Mouse (Mus musculus) NIH3T3 (cell line): ENCODE results near the gene Hps6.

Experiments used
- DNase-seq: peaks from one replicate; pipeline ENCODE4 v3.0.0-alpha.2; 2012; ENCODE audit warnings: low read depth

The Hps6 gene

DNA sequence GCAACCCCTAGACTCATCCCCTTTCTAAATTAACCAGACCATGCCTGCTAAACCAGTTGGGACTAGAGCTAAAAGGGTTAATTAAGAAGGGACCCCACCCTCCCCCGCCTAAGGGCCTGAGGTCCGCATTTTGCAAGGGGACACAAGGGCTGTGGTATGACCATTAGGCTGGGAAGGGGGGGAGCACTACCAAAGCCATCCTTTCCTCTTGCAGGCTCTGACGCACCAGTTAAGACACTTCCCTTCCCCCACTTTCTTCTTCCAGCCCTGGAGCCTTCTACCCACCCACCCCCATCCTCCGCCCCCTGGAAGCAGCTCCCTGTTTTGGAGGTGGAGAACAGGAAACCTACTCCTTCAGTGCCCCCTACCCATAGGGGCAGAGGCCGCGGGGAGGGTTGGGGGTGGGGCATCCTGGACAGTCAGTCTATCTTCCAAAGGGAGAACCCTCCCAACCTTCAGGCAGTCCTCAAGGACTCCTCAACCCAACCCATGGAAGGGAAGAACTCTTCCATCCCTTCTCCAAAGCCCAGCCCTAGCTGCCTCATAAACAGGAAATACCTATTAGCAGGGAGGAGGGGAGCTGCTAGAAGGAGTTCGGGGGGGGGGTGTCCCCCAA lies 42.5 kb downstream of the Hps6 start:
- DNase-seq, result peak; percentile 72

DNA sequence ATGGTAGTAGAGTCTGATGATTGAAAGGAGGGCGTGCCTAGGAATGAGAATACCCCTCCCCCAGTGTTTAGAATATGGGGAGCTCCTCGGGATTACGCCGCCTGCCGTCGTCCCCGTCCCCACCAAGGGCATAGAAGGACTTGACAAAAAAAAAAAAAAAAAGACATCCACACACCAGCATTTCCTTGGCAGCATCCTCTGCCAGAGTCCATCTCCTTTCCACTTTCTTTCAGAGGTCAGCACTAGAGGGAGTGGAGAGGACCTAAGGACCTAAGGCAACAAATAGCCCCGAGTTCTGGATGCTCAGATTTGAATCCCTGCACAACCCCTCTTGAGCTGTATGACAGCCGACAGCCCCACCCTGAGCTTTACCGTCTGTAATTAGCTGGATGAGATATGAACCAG lies 43.3 kb downstream of the Hps6 start:
- DNase-seq, result no peak

DNA sequence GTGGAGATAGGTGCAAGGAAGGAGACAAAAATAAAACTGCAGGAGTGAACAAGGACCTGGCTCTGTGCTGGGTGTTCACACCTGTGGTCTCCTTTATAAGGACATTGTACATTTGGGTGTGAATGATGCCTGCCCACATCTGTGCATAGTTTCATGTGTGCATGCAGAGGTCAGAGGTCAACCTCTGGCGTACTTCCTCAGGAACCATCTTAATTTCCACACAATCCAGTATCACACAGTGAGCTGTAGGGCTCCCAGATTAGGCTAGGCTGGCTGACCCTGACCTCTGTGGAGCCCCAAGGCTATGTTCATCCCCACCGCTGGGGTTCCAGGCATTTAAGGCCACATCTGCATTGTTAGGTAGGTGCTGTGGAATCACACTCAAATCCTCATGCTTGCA lies 44.1 kb downstream of the Hps6 start:
- DNase-seq, result no peak

DNA sequence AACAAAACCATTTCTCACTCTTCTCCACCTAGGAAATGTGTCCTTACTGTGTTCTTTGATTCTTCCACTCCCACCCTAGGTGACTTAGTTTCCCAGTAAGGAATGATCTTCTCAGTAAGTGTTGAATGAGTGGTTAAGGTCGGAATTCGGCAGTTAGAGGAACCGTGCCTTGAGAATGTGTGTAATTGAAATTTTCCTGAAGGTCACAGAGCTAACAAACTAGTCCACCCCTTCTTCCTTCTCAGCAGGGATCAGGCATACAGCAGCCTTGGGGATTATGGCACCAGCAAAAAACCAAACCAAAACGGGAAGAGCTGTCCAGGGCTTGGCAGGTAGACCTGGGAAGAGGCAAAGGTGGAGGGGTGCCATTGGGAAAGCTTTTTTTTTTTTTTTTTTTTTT lies 45.8 kb downstream of the Hps6 start:
- DNase-seq, result no peak

DNA sequence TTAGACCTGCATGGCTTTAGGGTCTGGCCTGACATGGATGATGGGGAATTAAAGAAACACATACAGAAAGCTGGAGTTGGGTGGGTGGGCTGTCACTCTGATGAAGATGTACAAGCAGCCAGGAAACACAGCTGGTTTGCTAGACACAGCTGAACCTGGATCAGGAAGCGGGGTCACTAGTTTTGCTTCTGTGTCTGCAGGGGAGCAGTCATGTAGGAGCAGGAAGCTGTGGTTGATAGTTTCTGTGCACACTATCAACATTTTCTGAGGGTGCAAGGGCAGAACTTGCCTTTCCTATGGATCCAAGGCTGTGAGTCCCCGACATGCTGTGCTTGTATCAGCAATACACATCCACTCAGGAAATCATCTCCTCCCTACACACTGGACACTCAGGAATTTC lies 47.2 kb downstream of the Hps6 start:
- DNase-seq, result no peak
